Mouse (Mus musculus): ENCODE results near the gene Gucy2d.

DNA sequence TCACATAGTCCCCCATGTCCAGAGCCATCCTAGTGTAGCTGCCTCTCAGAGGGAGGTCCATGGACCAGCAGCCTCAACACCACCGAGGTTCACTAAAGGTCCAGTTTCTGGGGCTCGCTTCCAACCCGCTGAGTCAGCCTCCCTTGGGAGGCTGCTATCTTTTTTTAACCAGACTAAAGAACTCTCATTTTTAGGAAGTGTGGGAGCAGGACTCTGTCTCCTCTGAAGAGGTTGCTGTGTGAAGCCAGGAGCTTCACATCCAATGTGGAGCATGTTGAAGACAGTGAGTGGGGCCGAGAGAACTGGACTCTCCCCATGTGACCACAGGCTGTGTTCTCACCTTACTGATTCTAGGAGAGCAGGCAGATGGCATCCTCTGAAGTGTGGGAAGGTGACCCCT, 45.3 kb downstream of the Gucy2d start:
- TF ChIP-seq CTCF (IDR thresholded peaks at IDR 0.05 in 2 of 3, conservative IDR thresholded peaks at IDR 0.05 in 1 of 3; ENCODE audit: control insufficient read depth in 1 of 3, insufficient read depth in 1 of 3, low read depth in 2 of 3, low read length in 3 of 3, poor library complexity in 1 of 3, severe bottlenecking in 1 of 3) (no peak), UBTF (IDR thresholded peaks at IDR 0.05; ENCODE audit: borderline replicate concordance, insufficient read depth, low read depth, low read length) (no peak), E2F4 (IDR thresholded peaks at IDR 0.05; ENCODE audit: borderline replicate concordance, low read depth, low read length) (no peak), TAL1 (IDR thresholded peaks at IDR 0.05; ENCODE audit: low read length) (no peak), POLR2A (IDR thresholded peaks at IDR 0.05; ENCODE audit: control insufficient read depth in 1 of 2, insufficient read depth in 1 of 2, low read depth in 1 of 2, low read length in 2 of 2, poor library complexity in 1 of 2) (no peak), SMC3 (IDR thresholded peaks at IDR 0.05; ENCODE audit: low read depth, low read length) (no peak), HCFC1 (IDR thresholded peaks at IDR 0.05; ENCODE audit: low read depth, low read length) (no peak), POLR2AphosphoS5 (IDR thresholded peaks at IDR 0.05; ENCODE audit: borderline replicate concordance, low read depth, low read length) (no peak), MAFK (IDR thresholded peaks at IDR 0.05; ENCODE audit: borderline replicate concordance, low read depth, low read length) (no peak), GABPA (IDR thresholded peaks at IDR 0.05; ENCODE audit: low read depth, low read length) (no peak), JUND (IDR thresholded peaks at IDR 0.05; ENCODE audit: low read depth, low read length) (no peak)
